Mouse (Mus musculus) forebrain, embryonic 13.5 days (tissue): ENCODE measurements around the gene Sat2. TPM values are rescaled to one million over a fixed set of nuclear protein-coding genes. Genes with fewer than 3 reads are reported as not detected.

Experiments
- ATAC-seq: fragments of 200-750 bp; cut with Nextera tagmentation; 2 replicates; pipeline ENCODE4 v1.8.0; 2017
- H3K27ac ChIP-seq: fragments of 300-500 bp; sonication (generic); 2 replicates; pipeline ENCODE4 v1.5.1; 2015; ENCODE audit warnings: inconsistent platforms, mild to moderate bottlenecking, moderate library complexity
- H3K27me3 ChIP-seq: fragments of 300-500 bp; sonication (generic); 2 replicates; pipeline ENCODE4 v1.6.1; 2015; ENCODE audit warnings: mild to moderate bottlenecking, inconsistent platforms
- H3K36me3 ChIP-seq: fragments of 300-500 bp; sonication (generic); 2 replicates; pipeline ENCODE4 v1.6.1; 2015; ENCODE audit warnings: mild to moderate bottlenecking, inconsistent platforms; ENCODE audit not compliant: poor library complexity, severe bottlenecking
- H3K4me1 ChIP-seq: fragments of 300-500 bp; sonication (generic); 2 replicates; pipeline ENCODE4 v1.6.1; 2015; ENCODE audit warnings: inconsistent platforms
- H3K4me2 ChIP-seq: fragments of 300-500 bp; sonication (generic); 2 replicates; pipeline ENCODE4 v1.6.1; 2015; ENCODE audit warnings: inconsistent platforms, mild to moderate bottlenecking, moderate library complexity
- H3K4me3 ChIP-seq: fragments of 300-500 bp; sonication (generic); 2 replicates; pipeline ENCODE4 v1.5.1; 2015; ENCODE audit warnings: mild to moderate bottlenecking, inconsistent platforms
- H3K9ac ChIP-seq: fragments of 300-500 bp; sonication (generic); 2 replicates; pipeline ENCODE4 v1.6.1; 2015; ENCODE audit warnings: mild to moderate bottlenecking, inconsistent platforms
- H3K9me3 ChIP-seq: fragments of 300-500 bp; sonication (generic); replicated peaks from 2 replicates; pipeline ENCODE4 v1.6.1; 2016; ENCODE audit warnings: inconsistent platforms
- WGBS: fragments of 180-500 bp; shearing (Covaris S2); methylation state at CpG from one replicate; pipeline ENCODE4 v1.1.7; 2015; 5-methylcytosine and 5-hydroxymethylcytosine counted together
- polyA plus RNA-seq: library from polyadenylated mRNA; unstranded; fragments of >200 nt; fragmentation: Nextera tagmentation; extraction: Ambion mirVana; gene quantifications from 2 replicates; pipeline ENCODE4 v1.2.1, GENCODE M21; 2015

Gene Sat2
- polyA plus RNA-seq: 20.6 and 22.7 TPM in 2 replicates

DNA sequence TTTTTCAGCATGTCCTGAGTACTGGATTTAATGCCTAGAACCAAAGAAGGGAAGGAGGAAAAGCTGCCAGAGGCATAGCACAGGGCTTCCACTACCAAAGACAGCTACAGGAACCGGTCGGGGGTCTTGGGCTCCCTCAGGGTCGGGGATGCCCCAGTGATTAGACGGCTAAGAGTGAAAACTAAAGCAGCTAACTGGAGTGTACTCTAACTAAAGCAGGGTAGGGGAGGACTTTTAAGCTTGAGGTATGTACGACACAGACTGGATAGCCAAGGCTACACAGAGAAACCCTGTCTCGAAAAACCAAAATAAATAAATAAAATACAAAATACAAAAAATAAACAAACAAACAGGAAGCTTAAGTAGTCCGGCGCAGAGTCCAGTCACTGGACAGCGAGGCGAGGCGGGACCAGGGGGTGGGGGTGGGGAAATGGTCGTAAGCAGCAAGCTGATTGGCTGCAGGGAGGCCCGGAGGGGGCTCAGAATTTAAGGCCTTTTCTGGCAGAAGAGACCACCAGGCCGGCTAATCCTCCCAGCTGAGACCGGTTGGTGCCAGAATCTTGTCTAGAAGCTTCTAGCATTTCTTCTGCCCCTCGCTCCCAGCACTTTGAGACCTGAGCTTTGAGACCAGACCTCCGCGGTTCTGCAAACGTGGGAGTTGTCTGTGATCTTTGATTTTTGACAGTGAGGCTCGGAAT, at the start of gene Sat2:
TSS of gene Sat2 (plus strand) at position 454 of the 698 bp plus-strand sequence.
- 0% methylated on average over 20 of the region's 20 CpGs for WGBS
- Histone ChIP-seq H3K36me3 (no peaks in the 10 kb centered on the region), H3K4me2 (peak within 1 kb of the TSS; percentile 80), H3K4me1 (peaks cover 16% of the 10 kb centered on the region), H3K9ac (peak within 1 kb of the TSS; percentile 78), H3K4me3 (peak within 1 kb of the TSS; percentile 53), H3K27me3 (no peaks in the 10 kb centered on the region), H3K27ac (peak within 1 kb of the TSS; percentile 59), H3K9me3 (no peaks in the 10 kb centered on the region)
- peak; percentile 80 for ATAC-seq

DNA sequence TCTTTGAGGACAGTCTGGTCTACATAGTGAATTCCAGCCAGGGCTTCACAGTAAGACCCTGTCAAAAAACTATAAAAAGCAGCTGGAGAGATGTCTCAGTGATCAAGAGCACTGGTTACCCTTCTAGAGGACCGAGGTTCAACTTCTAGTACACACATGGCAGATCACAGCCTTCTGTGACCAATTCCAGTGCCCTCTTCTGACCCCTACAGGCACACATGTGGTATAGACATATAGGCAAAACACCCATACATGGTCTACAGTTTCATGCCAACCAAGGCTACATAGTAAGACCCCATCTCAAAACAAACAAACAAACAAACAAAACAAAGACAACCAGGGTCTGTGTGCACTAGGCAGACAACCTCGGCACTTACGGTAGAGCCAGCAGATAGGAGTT, 46.6 kb upstream of the Sat2 start:
- no peak overlapping the region for H3K4me3 ChIP-seq
- ATAC-seq: no peak
- WGBS: 59% methylated on average over 3 of the region's 3 CpGs

DNA sequence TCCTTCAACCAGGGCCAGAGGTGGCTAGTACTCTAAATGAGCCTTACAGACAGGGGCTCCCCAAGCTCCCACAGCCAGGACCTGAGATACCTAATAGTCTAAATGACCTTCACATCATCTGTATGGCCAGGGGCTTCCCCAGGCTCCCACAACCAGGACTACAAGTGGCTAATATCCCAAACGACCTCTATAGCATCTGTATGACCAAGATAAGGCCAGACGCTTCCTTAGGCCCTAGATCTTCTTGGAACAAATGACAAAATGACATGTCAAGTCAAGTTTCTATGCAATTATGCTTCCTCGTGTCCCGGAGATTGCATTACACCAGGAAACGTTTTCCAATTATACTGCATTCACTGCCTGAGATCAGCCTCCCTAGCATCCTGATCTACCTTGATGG, 45.5 kb upstream of the Sat2 start:
- no peak overlapping the region; the same call in 1 of the 2 replicates for H3K9ac ChIP-seq
- WGBS: 81% methylated on average over 5 of the region's 5 CpGs
- H3K36me3 ChIP-seq: peaks cover 31% of the 10 kb centered on the region
- no peak overlapping the region for H3K4me3 ChIP-seq
- no peaks in the 10 kb centered on the region for H3K9me3 ChIP-seq
- no peak overlapping the region for H3K27ac ChIP-seq
- no peaks in the 10 kb centered on the region for H3K27me3 ChIP-seq
- H3K4me1 ChIP-seq: peaks cover 34% of the 10 kb centered on the region
- peak overlapping the region; percentile 91 for H3K4me2 ChIP-seq
- ATAC-seq: no peak

More for the DNA sequence above, 46.6 kb upstream of the Sat2 start:
- Histone ChIP-seq H3K4me2 (no peak overlapping the region), H3K9ac (no peak overlapping the region), H3K27ac (no peak overlapping the region), H3K9me3 (no peaks in the 10 kb centered on the region), H3K36me3 (peaks cover 42% of the 10 kb centered on the region), H3K27me3 (no peaks in the 10 kb centered on the region), H3K4me1 (peaks cover 34% of the 10 kb centered on the region)

DNA sequence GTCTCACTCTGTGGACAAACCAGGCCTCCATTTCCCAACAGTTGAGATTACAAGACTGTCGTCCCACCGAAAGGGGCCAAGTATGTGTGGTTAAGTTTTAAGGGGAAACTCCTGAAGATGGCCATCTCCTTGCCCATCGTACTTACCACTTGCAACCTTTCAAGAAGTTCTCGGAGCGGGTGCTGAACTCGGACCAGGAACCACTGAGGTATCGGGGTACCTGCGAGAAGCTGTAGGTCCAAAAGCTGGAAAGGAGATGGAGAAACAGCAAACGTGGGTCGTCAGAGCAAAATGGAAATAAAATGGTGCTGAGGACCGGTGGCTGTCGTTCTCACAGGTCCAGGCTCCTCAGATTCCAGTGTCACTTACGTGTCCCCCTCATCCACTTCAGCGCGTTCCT, 43.5 kb upstream of the Sat2 start:
- 15% methylated on average over 15 of the region's 15 CpGs for WGBS
- Histone ChIP-seq H3K36me3 (peaks cover 16% of the 10 kb centered on the region), H3K9me3 (no peaks in the 10 kb centered on the region)

DNA sequence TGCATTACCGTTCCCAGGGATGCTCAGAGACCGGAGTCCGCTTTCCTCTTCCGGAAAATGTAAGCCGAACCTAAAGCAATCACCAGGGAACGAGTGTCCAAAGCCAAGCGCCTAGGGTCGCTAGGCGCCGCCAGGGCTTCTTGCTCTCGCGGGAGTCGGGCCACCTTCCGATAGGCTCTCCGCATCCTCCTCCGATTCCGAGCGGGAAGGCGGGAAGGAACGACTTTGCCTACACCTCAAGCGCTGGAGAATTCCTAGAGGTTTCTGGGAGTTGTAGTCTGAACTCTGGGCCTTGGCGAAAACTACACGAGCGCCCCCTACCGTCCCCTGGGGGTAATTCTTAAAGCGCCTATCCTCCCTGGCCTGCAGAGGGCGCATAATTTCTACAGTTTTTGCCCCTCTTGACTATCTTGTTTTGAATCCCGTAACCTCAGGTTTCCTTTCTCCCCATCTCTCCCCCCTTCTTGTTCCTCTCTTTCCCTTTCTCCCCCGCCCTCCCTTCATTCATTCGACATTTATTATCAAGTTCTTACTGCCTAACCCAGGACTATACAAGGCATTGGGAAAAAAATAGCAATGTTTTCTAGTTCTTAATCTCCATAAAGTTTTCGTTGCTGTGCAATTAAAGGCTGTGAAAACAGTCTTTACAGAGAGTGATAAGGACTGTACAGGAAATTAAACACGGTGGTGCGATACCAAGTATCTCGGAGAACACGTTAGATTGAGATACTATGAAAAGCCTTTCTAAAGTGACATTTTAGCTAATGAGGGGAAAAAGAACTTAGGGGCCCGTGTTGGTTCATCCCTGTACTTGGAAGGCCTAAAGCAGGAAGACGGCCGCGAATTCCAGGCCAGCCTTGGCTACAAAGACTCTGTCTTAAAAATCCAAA, 42.5 kb upstream of the Sat2 start:
- Histone ChIP-seq H3K9ac (peak overlapping the region; percentile 89), H3K4me2 (peak overlapping the region; percentile 91), H3K4me3 (peak overlapping the region; percentile 67), H3K4me1 (peaks cover 51% of the 10 kb centered on the region), H3K27ac (peak overlapping the region; percentile 97), H3K36me3 (peaks cover 16% of the 10 kb centered on the region), H3K9me3 (no peaks in the 10 kb centered on the region), H3K27me3 (no peaks in the 10 kb centered on the region)
- ATAC-seq: peak; percentile 94
- 1% methylated on average over 39 of the region's 39 CpGs for WGBS

More for the DNA sequence above, 43.5 kb upstream of the Sat2 start:
- ATAC-seq: no peak
- Histone ChIP-seq H3K4me3 (peak overlapping the region; percentile 67), H3K4me2 (peak overlapping the region; percentile 91), H3K27ac (peak overlapping the region; percentile 32), H3K9ac (peak overlapping the region; percentile 89), H3K4me1 (peaks cover 49% of the 10 kb centered on the region), H3K27me3 (no peaks in the 10 kb centered on the region)

DNA sequence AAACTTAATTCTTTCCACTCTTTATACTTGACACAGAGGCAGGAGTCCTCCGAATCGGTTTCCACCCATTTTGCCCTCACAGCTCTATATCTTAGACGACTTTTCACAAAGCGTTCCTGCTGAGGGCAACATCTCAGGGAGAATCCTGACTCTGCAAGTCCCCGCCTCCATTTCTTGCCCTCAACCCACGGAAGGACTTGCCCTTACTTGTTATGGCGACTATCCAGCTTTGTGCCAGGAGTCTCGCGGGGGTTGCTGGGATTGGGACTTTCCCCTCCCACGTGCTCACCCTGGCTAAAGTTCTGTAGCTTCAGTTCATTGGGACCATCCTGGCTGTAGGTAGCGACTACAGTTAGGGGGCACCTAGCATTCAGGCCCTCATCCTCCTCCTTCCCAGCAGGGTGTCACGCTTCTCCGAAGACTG, 41.7 kb upstream of the Sat2 start, which contains the start of the genes Wrap53 and Trp53:
TSS of gene Wrap53 (minus strand) at position 165 of the 424 bp plus-strand sequence.
TSS of gene Trp53 (plus strand) at position 269 of the 424 bp plus-strand sequence.
- Histone ChIP-seq H3K9ac (peak within 1 kb of the TSS; percentile 89), H3K9me3 (no peaks in the 10 kb centered on the region), H3K4me3 (peak within 1 kb of the TSS; percentile 67), H3K4me2 (peak within 1 kb of the TSS; percentile 91), H3K27ac (peak within 1 kb of the TSS; percentile 97), H3K27me3 (no peaks in the 10 kb centered on the region), H3K4me1 (peaks cover 51% of the 10 kb centered on the region), H3K36me3 (peaks cover 16% of the 10 kb centered on the region)
- 0% methylated on average over 13 of the region's 13 CpGs for WGBS
- ATAC-seq: peak; percentile 59

DNA sequence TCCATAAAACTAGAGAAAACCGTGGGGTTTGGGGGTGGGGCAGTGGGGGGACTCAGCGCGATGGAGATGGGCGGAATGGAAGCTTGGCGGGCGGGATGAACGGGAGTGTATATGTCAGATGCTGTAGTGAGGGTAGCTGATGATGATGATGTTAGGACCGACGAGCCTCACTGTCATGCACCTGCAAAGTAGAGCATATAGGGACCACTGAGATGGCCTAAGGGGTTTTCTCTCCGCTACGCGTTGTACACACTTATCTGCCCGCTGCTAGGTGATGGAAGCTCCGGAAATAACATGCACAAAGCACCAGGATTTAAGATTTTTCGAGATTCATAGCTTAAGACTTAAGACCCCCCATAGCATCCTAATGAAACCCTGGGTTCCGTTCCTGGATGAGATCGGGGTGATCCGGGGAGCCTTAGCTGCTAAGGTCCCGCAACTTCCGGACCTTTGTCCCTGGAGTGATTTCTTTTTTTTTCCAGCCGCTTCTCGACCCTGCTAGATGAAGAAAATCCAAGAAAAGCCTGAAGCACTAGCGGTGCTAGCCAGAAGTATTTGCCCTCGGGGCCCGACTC, 41.2 kb upstream of the Sat2 start:
- peak overlapping the region; percentile 88 for H3K9ac ChIP-seq
- no peaks in the 10 kb centered on the region for H3K27me3 ChIP-seq
- peak overlapping the region; percentile 91 for H3K4me2 ChIP-seq
- under 1% methylated on average over 25 of the region's 25 CpGs for WGBS
- peaks cover 13% of the 10 kb centered on the region for H3K36me3 ChIP-seq
- H3K27ac ChIP-seq: peak overlapping the region; percentile 97
- peak overlapping the region; percentile 67 for H3K4me3 ChIP-seq
- ATAC-seq: peak; percentile 9; the same call in 1 of the 2 replicates
- no peaks in the 10 kb centered on the region for H3K9me3 ChIP-seq
- H3K4me1 ChIP-seq: peaks cover 51% of the 10 kb centered on the region

DNA sequence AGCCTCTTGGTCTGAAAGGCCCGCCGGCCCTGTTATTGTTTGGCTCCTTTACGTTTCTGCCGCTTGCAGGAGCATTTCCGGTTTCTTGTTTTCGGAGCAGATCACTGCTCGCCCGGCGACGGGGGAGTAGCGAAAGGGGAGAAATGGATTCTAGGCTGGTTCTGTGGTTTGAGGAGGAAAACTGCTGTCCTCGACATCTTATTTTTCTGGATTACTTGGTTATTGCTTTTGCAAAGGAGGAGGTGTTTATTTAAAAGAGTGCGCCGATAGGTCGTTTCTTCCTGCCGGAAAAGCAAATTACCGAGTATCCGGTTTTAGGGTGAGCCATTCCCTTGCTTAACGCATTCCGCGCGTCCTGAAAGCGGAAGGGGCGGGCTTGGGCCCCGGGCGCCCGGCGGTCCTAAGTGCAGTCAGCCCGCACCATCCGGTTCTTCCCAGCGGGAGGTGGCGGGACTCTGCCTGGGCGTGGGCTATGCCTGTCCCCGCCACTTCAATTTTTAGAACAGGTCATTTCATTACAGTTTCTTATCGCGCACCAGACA, 40.6 kb upstream of the Sat2 start:
- H3K4me2 ChIP-seq: peak overlapping the region; percentile 91
- H3K27me3 ChIP-seq: no peaks in the 10 kb centered on the region
- peak overlapping the region; percentile 97 for H3K27ac ChIP-seq
- under 1% methylated on average over 36 of the region's 36 CpGs for WGBS
- H3K9me3 ChIP-seq: no peaks in the 10 kb centered on the region
- H3K4me3 ChIP-seq: peak overlapping the region; percentile 67
- H3K4me1 ChIP-seq: peaks cover 46% of the 10 kb centered on the region
- H3K9ac ChIP-seq: peak overlapping the region; percentile 88
- ATAC-seq: peak; percentile 85
- peaks cover 8% of the 10 kb centered on the region; the same call in 1 of the 2 replicates for H3K36me3 ChIP-seq

DNA sequence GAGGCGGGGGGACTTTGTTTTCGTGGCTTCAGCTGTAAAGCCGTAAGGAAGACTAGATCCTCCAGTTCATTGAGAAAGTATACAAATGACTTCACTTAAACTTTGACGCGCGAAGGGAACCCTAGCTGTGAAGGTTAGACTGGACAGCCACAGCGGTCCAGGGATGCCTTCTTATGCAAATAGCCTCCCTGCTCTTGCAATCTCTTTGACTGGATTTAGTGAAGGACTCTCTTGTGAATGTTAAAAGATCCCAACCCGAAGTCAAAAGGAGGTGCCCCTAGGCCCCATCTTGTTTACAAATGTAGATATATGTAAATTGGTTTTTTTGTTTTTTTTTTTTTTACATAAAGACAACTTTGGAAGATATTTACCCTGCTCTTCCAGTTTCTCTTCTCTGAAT, 40.0 kb upstream of the Sat2 start:
- Histone ChIP-seq H3K27me3 (no peaks in the 10 kb centered on the region), H3K27ac (peak overlapping the region; percentile 97), H3K36me3 (0 out of 2 replicates have a peak, but pooled peaks cover 6% of the 10 kb centered on the region), H3K4me3 (peak overlapping the region; percentile 67), H3K4me2 (peak overlapping the region; percentile 91), H3K9me3 (no peaks in the 10 kb centered on the region), H3K9ac (peak overlapping the region; percentile 88), H3K4me1 (peaks cover 40% of the 10 kb centered on the region)
- no peak for ATAC-seq
- WGBS: under 1% methylated on average over 8 of the region's 8 CpGs

DNA sequence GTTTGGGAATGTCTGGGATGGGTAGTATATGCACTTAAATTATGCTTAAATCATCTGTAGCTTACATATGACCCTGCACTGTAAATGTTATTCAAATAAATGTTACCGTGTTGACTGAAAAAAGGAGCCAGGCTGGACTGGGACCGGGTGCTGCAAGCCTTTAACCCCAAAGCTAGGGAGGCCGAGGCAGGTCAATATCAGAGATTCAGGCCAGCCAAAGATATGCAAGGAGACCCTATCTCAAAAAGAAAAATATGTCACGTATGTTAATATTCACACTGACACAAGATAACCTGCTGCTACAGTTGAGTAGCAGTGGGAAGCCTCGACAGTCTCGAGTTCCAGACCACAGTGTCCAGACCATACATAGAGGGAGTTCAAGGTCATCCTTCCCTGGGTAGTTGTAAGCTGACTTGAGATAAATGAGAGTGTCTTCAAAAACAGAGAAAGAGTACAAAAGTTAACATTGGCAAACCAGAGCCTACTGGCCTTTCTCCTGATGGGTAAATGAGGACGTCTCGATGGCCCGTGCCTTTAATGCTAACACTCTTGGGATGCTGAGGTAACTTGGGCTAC, 39.5 kb upstream of the Sat2 start:
- no peak for ATAC-seq
- WGBS: 66% methylated on average over 9 of the region's 9 CpGs
- Histone ChIP-seq H3K27ac (no peak overlapping the region), H3K27me3 (no peaks in the 10 kb centered on the region), H3K36me3 (peaks cover 10% of the 10 kb centered on the region), H3K9ac (peak overlapping the region; percentile 88), H3K4me1 (peaks cover 35% of the 10 kb centered on the region), H3K4me2 (peak overlapping the region; percentile 91), H3K4me3 (peak overlapping the region; percentile 67), H3K9me3 (no peaks in the 10 kb centered on the region)

DNA sequence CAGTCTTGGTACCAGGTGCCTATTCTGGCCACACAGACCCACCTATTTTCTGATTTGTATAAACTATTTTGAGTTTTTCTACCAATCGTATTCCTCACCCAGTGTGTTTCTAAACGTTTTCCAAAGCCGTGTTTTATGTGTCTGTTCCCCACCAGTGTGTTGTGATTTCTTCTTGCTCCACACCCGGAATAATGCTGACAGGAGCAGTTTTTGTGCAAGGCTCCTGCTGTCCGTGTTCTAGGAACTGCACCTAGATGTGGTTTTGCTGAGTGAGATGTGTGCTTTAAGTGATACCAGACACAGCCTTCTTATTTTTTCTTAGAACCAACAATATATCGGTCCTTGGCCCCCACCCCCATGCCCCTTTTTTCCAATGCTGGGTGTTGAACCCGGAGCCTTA, 37.8 kb upstream of the Sat2 start:
- Histone ChIP-seq H3K36me3 (peaks cover 27% of the 10 kb centered on the region), H3K27ac (no peak overlapping the region), H3K27me3 (no peaks in the 10 kb centered on the region), H3K4me3 (no peak overlapping the region), H3K4me2 (no peak overlapping the region), H3K9ac (no peak overlapping the region), H3K9me3 (no peaks in the 10 kb centered on the region), H3K4me1 (peaks cover 21% of the 10 kb centered on the region)
- 92% methylated on average over 7 of the region's 7 CpGs for WGBS
- no peak for ATAC-seq
